Mouse (Mus musculus) CH12.LX (cell line): ENCODE data around the gene Atp5j2. TPM values are rescaled to one million over a fixed set of nuclear protein-coding genes. Genes with fewer than 3 reads are reported as not detected.
"Not testable (repeated sequence)": the region's sequence is repeated elsewhere in the genome, so short reads cannot be mapped to it uniquely, and the experiment has no call there.

Experiments used
- DNase-seq: peaks from one replicate; pipeline ENCODE4 v3.0.0-alpha.2; 2013; ENCODE audit errors: extremely low read depth
- H3K27ac ChIP-seq: 2 replicates; pipeline ENCODE4 v1.5.1; 2012; ENCODE audit warnings: low read depth, mild to moderate bottlenecking, control low read depth, moderate library complexity; ENCODE audit not compliant: insufficient read depth
- H3K27me3 ChIP-seq: replicated peaks from 2 replicates; pipeline ENCODE3; 2012; ENCODE audit warnings: inconsistent platforms
- H3K36me3 ChIP-seq, 2 experiments: replicated peaks in 1 of 2; 2 replicates each; pipeline versions ENCODE3 to v1.6.1; 2012; ENCODE audit warnings: inconsistent platforms in 1 of 2, low read length in 1 of 2, mild to moderate bottlenecking in 1 of 2, mixed read lengths in 1 of 2, moderate library complexity in 1 of 2; ENCODE audit not compliant: control insufficient read depth in 1 of 2, insufficient read depth in 1 of 2
- H3K4me1 ChIP-seq, 2 experiments: 2 replicates each; pipeline ENCODE4 v1.6.1; 2012; ENCODE audit warnings: inconsistent platforms in 1 of 2, moderate library complexity in 1 of 2; ENCODE audit not compliant: insufficient read depth in 2 of 2, control insufficient read depth in 1 of 2
- H3K4me2 ChIP-seq: 2 replicates; pipeline ENCODE4 v1.6.1; 2012; ENCODE audit warnings: low read depth, mild to moderate bottlenecking, control low read depth; ENCODE audit not compliant: poor library complexity, insufficient read depth, severe bottlenecking
- H3K4me3 ChIP-seq, 3 experiments: fragments of 150-350 bp in 1 of 3; sonication (generic) in 1 of 3; replicated peaks in 1 of 3; 2 replicates each; pipeline versions ENCODE3 to v1.5.1; 2011 to 2012; ENCODE audit warnings: low read depth in 2 of 3, low read length in 2 of 3, mild to moderate bottlenecking in 2 of 3, moderate library complexity in 2 of 3, control low read depth in 1 of 3, improper control_type of control experiment in 1 of 3, inconsistent platforms in 1 of 3, mixed read lengths in 1 of 3; ENCODE audit not compliant: poor library complexity in 1 of 3
- H3K79me2 ChIP-seq: replicated peaks from 2 replicates; pipeline ENCODE4 v1.6.1; 2012; ENCODE audit warnings: mild to moderate bottlenecking, moderate library complexity; ENCODE audit not compliant: control insufficient read depth, poor library complexity, insufficient read depth, severe bottlenecking; ENCODE audit errors: extremely low read depth
- H3K9ac ChIP-seq: 2 replicates; pipeline ENCODE4 v1.6.1; 2012; ENCODE audit warnings: low read depth, mild to moderate bottlenecking, control low read depth, moderate library complexity; ENCODE audit not compliant: insufficient read depth
- H3K9me3 ChIP-seq: replicated peaks from 2 replicates; pipeline ENCODE3; 2012; ENCODE audit warnings: low read length, inconsistent platforms, mixed read lengths
- CHD1 ChIP-seq: IDR thresholded peaks from 2 replicates; pipeline ENCODE4 v1.6.1; 2012; ENCODE audit warnings: low read depth, low read length, improper control_type of control experiment, inconsistent platforms
- CHD2 ChIP-seq: IDR thresholded peaks from 2 replicates; pipeline ENCODE4 v1.6.1; 2011; ENCODE audit warnings: low read length, improper control_type of control experiment
- CTCF ChIP-seq, 2 experiments: IDR thresholded peaks in 1 of 2; conservative IDR thresholded peaks in 1 of 2; 2 replicates each; pipeline ENCODE4 v1.5.1; 2011 to 2012; ENCODE audit warnings: low read depth in 2 of 2, low read length in 2 of 2, improper control_type of control experiment in 1 of 2, inconsistent platforms in 1 of 2, mild to moderate bottlenecking in 1 of 2, moderate library complexity in 1 of 2
- E2F4 ChIP-seq: IDR thresholded peaks from 2 replicates; pipeline ENCODE4 v1.6.1; 2011; ENCODE audit warnings: low read depth, low read length, improper control_type of control experiment; ENCODE audit not compliant: insufficient replicate concordance
- ETS1 ChIP-seq: conservative IDR thresholded peaks from 2 replicates; pipeline ENCODE4 v1.6.1; 2012; ENCODE audit warnings: low read depth, mild to moderate bottlenecking, inconsistent platforms, low read length, improper control_type of control experiment, moderate library complexity
- GABPA ChIP-seq: IDR thresholded peaks from 2 replicates; pipeline ENCODE4 v1.6.1; 2012; ENCODE audit warnings: low read depth, low read length, improper control_type of control experiment, inconsistent platforms; ENCODE audit not compliant: insufficient replicate concordance
- HCFC1 ChIP-seq: IDR thresholded peaks from 2 replicates; pipeline ENCODE4 v1.6.1; 2012; ENCODE audit warnings: low read depth, mild to moderate bottlenecking, inconsistent platforms, low read length, improper control_type of control experiment
- IRF4 ChIP-seq: IDR thresholded peaks from 2 replicates; pipeline ENCODE4 v1.6.1; 2014; ENCODE audit warnings: low read depth, mild to moderate bottlenecking, inconsistent platforms, low read length, improper control_type of control experiment
- JUND ChIP-seq: conservative IDR thresholded peaks from 2 replicates; pipeline ENCODE4 v1.6.1; 2011; ENCODE audit warnings: low read depth, low read length, improper control_type of control experiment
- MAFK ChIP-seq: IDR thresholded peaks from 2 replicates; pipeline ENCODE4 v1.6.1; 2011; ENCODE audit warnings: low read length, improper control_type of control experiment; ENCODE audit not compliant: insufficient replicate concordance
- MAZ ChIP-seq: IDR thresholded peaks from 2 replicates; pipeline ENCODE4 v1.6.1; 2012; ENCODE audit warnings: low read depth, mild to moderate bottlenecking, inconsistent platforms, low read length, improper control_type of control experiment, moderate library complexity
- MYC ChIP-seq: IDR thresholded peaks from 2 replicates; pipeline ENCODE4 v1.6.1; 2011; ENCODE audit warnings: low read depth, mild to moderate bottlenecking, improper control_type of control experiment, low read length
- NRF1 ChIP-seq: IDR thresholded peaks from 2 replicates; pipeline ENCODE4 v1.6.1; 2014; ENCODE audit warnings: low read depth, mild to moderate bottlenecking, inconsistent platforms, low read length, improper control_type of control experiment, moderate library complexity
- PAX5 ChIP-seq: IDR thresholded peaks from 2 replicates; pipeline ENCODE4 v1.6.1; 2012; ENCODE audit warnings: low read length, inconsistent platforms, mixed read lengths
- POLR2AphosphoS2 ChIP-seq: IDR thresholded peaks from 2 replicates; pipeline ENCODE4 v1.6.1; 2011; ENCODE audit warnings: low read depth, low read length, improper control_type of control experiment
- RCOR1 ChIP-seq: conservative IDR thresholded peaks from 2 replicates; pipeline ENCODE4 v1.6.1; 2012; ENCODE audit warnings: low read depth, mild to moderate bottlenecking, inconsistent platforms, low read length, improper control_type of control experiment
- SIN3A ChIP-seq: IDR thresholded peaks from 2 replicates; pipeline ENCODE4 v1.6.1; 2012; ENCODE audit warnings: low read length, improper control_type of control experiment, inconsistent platforms
- SMC3 ChIP-seq: IDR thresholded peaks from 2 replicates; pipeline ENCODE4 v1.6.1; 2011; ENCODE audit warnings: low read depth, low read length, improper control_type of control experiment
- TBP ChIP-seq: conservative IDR thresholded peaks from 2 replicates; pipeline ENCODE4 v1.6.1; 2011; ENCODE audit warnings: low read depth, low read length, improper control_type of control experiment
- UBTF ChIP-seq: IDR thresholded peaks from 2 replicates; pipeline ENCODE4 v1.6.1; 2012; ENCODE audit warnings: low read depth, mild to moderate bottlenecking, inconsistent platforms, low read length, improper control_type of control experiment, moderate library complexity
- dilution Hi-C: fragments of 300-500 bp; cut with MboI; formaldehyde crosslinking; loops from 2 replicates; pipeline ENCODE4 v1.14.3; 2020; ENCODE audit warnings: low sequenced_read_pairs; ENCODE audit not compliant: extremely low pct_unique_long_range_greater_than_20kb, extremely low pct_ligation_motif_present
- in situ Hi-C: fragments of 300-500 bp; cut with MboI; formaldehyde crosslinking; loops from 3 replicates; pipeline ENCODE4 v1.14.3; 2019; ENCODE audit warnings: low sequenced_read_pairs, low pct_ligation_motif_present, low pct_unique_long_range_greater_than_20kb, mixed read lengths
- polyA plus RNA-seq: library from polyadenylated mRNA; unstranded; fragments of >175 nt; gene quantifications from 2 replicates; pipeline ENCODE4 v1.2.1, GENCODE M21; 2012; ENCODE audit warnings: low read depth; ENCODE audit not compliant: insufficient read length
- total RNA-seq, 2 experiments: library from RNA; depleted of rRNA; stranded (reverse); fragments of 300-350 nt in 1 of 2; fragments of >200 nt in 1 of 2; gene quantifications; 2 replicates each; pipeline ENCODE4 v1.2.3; 2012 to 2014

Atp5j2 gene
- total and polyA plus RNA-seq, 3 experiments, result 202 to 440 (median 327) TPM

- TF ChIP-seq POLR2AphosphoS2 (peak; percentile 79; the same call in 1 of the 2 replicates), JUND (no peak), ETS1 (peak; percentile 82), GABPA (no peak; the same call in 1 of the 2 replicates), SIN3A (peak; percentile 99), E2F4 (no peak)
These were observed 39.6 kb upstream of the Atp5j2 start, which contains the start of gene Zfp655 (continued) for GRCm38 (mm10) chr5:145231367-145231871.

- no peak for TF ChIP-seq POLR2AphosphoS2
- no peak for TF ChIP-seq TBP
- no peak for TF ChIP-seq MAFK
- TF ChIP-seq UBTF, result no peak
- no peak for TF ChIP-seq SMC3
- no peak for TF ChIP-seq CTCF (conservative IDR thresholded peaks at IDR 0.05 in 1 of 2, IDR thresholded peaks at IDR 0.05 in 1 of 2; ENCODE audit: low read depth in 2 of 2, low read length in 2 of 2)
- no peak for TF ChIP-seq CHD2
- no peak for TF ChIP-seq RCOR1
- no peak for TF ChIP-seq CHD1
- TF ChIP-seq ETS1, result no peak
- TF ChIP-seq PAX5, result no peak
- no peak for TF ChIP-seq NRF1
- no peak for TF ChIP-seq HCFC1
- no peak for TF ChIP-seq MAZ
- TF ChIP-seq IRF4, result no peak
- TF ChIP-seq MYC, result no peak
- DNase-seq, result no peak
- Histone ChIP-seq H3K9ac (peak overlapping the region; percentile 91), H3K4me3 (peak overlapping the region; percentile 64 to 98 (median 92)), H3K36me3 (peaks cover 24 to 25% of the 10 kb centered on the region in 2 experiments), H3K4me1 (peaks cover 0 to 17% of the 10 kb centered on the region in 2 experiments; a peak in 2 of 4 replicates), H3K4me2 (peak overlapping the region; percentile 35; the same call in 1 of the 2 replicates), H3K79me2 (peaks cover 41% of the 10 kb centered on the region), H3K9me3 (no peaks in the 10 kb centered on the region), H3K27me3 (no peaks in the 10 kb centered on the region), H3K27ac (no peak overlapping the region)
- in situ Hi-C loops (no loop called here), dilution Hi-C loops (no loop called here)
These were observed 38.8 kb upstream of the Atp5j2 start for GRCm38 (mm10) chr5:145230641-145231040.

GRCm38 (mm10) chr5:145229283-145229682, 37.4 kb upstream of the Atp5j2 start:
- DNase-seq, H3K4me2 ChIP-seq, H3K4me3 ChIP-seq, H3K27ac ChIP-seq, in situ Hi-C loops, dilution Hi-C loops, H3K27me3 ChIP-seq, H3K9me3 ChIP-seq, H3K9ac ChIP-seq: not testable (repeated sequence)
- Histone ChIP-seq H3K79me2 (peaks cover 27% of the 10 kb centered on the region), H3K36me3 (peaks cover 11% of the 10 kb centered on the region in 2 experiments), H3K4me1 (peaks cover 0 to 17% of the 10 kb centered on the region in 2 experiments; a peak in 2 of 4 replicates)
